Mouse (Mus musculus): ENCODE measurements around the gene Atp6v1fnb.

Gene Atp6v1fnb

DNA sequence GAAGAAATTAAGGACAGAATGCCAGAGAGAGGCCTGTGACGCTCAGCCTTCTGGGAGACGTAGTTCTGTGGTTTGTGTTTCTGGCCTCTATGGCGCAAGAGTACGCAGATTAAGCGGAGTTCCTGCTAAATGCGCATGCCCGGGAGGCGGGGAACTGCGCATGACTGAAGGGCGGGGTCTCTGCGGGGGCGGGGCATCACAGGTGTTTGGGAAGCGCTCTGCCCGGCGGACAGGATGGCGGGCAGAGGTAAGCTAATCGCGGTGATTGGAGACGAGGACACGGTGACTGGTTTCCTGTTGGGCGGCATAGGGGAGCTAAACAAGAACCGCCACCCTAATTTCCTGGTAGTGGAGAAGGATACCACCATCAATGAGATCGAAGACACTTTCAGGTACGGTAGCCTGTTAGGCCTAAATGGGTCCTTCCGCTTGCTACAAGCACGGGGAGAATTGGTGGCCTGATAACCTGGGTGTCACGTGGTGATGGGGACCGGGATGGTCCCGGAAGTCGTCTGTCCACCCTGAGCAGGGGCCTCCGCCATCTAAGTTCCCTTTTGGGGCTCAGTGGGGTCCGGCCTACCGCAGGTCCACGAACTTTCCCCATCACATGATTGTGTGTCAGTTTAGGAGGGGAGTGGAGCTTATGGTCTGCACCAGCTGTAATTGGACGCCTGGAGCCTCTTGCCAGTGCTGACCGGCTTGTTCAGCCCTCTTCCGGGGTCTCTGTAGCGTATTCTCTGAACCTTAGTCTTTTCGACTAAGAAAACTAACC lies 3.5 kb upstream of the Atp6v1fnb start, which contains the start of gene Atp6v1f:
Gene Atp6v1f, plus strand, starts transcription at position 136 of the 772 bp plus-strand sequence.
- DNase-seq, result peak; percentile 93

DNA sequence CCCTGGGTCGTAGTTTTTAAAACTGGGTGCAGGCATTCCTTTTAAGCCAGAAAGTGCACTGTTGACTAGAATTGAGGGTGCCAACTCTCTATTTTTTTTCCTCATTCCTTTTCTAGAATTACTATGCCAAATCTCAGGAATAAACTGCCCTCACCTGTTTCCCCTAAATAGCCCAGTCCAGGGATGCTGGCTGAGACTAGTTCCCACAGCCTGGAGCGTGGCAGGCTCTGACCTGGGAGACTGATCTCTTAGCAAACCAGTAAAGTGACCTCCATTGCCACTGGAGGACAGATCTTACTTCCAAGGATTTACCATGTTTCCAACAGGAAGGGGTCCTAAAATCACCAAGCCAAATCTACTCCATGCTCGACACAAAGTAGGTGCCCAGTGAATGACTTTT lies 2.4 kb upstream of the Atp6v1fnb start:
- DNase-seq, result no peak

DNA sequence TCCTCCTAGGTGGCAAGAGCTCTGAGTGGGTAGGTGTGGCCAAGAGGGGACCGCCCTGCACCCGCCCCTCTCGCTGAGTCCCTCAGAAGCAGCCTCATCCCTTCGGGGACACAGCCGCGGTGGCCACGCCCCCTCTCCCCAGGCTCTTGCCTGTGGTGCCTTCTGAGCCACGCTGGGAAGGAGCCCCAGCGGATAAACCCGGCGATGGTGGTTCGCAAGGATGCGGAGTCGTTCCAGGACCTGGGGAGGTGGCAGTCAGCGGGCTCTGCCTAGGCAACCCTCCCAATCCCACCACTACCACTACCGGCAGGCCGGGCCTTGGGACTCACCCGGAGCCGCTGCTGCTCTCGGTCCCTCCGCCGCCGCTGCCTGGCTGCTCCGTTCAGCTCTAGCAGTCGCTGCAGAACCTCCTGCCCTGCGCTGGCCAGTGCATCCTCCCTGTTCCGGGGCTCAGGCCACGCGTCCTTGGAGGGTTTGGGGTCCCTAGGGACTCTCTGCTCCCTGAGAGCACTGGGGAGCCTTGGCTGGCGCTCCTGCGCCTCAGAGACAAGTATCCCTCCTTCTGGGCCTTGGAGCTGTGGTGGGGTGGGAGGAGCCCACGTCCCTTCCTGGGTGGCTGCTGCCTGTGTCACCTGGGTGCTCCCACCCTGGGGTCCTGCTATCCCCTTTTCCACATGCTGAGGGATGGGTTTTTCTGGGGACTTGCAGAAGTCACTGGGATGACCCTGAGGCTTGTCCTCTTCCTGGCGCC lies 2.9 kb downstream of the Atp6v1fnb start:
- DNase-seq, result peak; percentile 72

DNA sequence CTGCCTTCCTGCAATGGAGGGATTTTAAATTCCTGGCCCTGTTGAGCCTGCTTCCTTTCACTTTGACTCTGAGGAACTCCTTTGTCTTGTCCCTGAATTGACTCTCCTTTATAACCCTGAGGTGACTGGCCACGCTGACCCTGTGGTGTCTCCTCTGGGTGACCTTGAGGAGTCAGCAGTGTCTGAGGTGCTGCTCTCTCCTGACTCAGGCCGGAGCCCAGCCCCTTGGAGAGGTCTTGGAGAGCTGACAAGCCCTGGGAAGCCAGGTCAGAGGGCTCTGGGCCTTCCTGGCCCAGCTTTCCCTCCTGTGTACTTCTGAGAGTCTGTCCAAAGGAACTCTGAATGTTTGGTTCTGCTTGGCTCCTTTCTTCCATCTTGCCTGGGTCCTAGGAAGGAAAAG lies 3.5 kb downstream of the Atp6v1fnb start:
- DNase-seq, result no peak

DNA sequence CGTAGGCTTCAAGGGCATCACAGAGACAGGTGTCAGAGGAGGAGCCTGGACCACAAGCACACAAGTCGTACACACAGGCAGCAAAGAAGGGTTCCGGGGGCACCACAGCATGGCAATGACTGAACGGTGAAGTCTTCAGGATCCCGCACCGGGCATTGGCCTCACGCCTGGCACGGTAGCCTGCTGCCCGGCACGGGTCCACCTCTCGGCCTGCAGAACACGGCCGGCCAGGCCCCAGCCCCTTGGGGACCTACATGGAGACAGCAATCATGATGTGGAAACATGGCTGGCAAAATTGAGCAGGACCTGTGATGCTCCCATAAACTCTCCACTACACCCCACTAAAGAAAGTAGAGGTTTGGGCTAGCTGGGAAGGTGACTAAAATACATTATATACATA lies 11.5 kb downstream of the Atp6v1fnb start:
- DNase-seq, result no peak

DNA sequence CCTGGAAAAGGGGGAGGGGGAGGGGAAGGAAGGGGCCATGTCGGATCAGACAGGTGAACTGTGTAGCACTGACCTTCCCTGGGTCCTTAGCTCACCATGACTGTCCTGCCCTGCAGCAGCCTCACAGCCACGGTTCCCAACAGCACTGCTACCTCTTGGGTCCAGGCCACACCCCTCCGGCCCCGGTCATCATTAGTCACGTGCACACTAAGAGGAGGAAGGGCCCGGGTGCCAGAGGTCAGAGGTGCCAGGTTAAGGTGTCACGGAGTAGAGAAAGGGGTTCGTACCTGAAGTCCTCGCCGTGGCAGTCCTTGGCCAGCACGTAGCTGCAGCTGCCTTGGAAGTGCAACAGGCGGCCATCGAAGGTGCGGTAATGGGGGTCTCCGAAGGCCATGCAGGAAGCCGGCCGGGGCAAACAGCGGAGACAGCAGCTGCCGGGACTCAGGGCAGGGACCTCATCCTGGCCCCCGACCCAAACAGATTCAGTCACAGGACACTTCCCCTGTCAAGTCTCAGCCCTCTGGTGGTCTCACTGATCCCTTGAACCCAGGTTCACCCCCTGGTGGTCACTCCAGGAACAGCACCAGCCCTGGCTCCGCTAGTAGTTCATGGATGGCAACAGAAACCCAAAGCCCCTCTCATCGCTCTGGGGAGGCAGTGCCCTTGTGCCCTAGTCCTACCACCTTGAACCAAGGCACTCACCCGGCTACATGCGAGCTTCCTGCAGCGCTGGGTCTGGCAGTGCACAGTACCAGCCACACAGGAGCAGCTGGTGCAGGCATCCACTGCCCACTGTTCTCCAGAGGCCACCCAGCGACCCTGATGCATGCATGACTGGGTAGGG lies 13.7 kb downstream of the Atp6v1fnb start:
- DNase-seq, result peak; percentile 67

DNA sequence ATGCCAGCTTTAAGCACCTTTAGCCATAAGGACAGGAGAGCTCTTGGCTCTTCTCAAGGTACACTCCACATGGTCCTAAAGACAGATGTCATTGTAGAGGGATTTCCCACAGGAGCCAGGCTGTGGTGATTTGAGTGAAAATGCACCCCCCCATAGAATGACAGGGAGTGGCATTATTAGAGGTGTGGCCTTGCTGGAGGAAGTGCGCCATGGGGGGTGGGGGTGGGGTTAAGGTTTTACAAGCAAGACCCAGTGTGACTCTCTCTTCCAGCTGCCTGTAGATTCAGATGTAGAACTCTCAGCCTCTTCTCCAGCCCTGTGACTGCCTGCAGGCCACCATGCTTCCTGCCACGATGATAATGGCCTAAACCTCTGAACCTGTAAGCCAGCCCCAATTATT lies 14.7 kb downstream of the Atp6v1fnb start:
- no peak for DNase-seq

DNA sequence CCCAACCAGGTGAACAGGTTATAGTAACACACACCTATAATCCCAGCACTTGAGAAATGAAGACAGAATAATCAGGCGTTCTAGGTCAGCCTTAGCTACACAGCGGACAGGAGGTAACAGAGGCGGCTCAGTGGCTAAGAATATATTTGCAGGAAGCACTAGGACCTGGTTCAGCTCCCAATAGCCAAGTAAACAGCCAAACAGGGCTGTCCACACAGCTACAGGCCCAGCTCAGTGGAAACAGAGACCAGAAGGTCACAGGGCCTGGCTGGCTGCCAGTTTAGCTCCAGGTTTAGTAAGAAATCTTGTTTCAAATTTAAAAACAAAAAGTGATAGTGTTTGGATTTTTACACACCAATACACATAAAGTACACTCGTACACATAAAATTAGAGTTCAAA lies 22.9 kb downstream of the Atp6v1fnb start:
- DNase-seq, result no peak

DNA sequence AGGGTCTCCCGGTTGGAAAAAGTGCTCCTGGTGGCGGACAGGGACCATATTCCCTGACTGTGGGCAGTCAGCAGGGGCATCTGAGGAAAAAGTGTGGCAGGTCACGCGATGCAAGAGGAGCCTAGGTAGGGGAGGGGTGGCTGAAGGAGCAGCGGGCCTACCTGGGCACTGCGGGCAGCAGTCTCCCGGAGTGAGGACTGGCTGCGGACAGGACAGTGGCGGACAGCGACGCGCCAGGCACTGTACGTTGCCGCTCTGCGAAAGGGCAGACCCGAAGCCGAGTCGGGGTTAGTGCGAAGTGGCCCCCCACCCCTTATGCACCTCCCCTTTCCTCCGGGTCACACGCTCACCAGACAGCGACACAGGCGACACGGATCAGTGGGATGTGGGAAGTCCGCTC lies 25.0 kb downstream of the Atp6v1fnb start:
- no peak for DNase-seq

DNA sequence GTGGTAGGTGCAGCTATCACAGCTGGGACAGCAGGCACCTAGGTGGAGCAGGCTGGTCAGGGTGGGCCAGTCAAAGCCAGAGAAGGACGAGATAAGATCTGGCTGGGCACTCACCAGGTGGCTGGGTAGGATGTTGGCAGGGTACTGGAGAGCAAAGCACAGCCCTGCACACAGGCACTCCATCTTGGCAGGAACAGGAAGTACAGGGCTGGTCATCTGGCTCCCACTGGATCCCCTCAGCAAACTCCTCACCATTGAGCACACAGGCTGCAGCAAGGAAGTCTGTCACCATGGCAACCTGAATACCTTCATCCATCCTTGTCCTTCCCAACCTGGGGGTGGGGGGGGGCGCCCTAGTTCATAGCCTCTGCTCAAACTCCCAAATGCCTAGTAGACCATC lies 26.6 kb downstream of the Atp6v1fnb start:
- DNase-seq, result no peak

DNA sequence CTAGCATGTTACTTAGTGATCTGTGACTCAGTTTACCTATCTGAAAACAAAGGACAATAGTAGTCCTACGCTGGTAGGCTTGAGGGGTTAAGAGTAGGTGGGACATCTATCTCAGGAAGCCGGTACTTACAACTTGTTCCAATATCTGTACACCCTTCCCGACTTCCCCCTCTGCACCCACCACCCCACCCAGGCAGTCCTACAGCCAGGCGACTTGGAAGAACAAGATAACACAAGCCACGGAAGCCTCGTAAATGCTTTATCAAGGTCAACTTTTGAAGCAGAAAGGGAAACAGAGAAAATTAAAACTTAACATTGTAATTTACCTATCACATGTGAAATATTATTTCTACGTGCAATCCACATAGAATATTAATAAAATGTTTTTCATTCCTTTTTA lies 28.9 kb downstream of the Atp6v1fnb start:
- no peak for DNase-seq

DNA sequence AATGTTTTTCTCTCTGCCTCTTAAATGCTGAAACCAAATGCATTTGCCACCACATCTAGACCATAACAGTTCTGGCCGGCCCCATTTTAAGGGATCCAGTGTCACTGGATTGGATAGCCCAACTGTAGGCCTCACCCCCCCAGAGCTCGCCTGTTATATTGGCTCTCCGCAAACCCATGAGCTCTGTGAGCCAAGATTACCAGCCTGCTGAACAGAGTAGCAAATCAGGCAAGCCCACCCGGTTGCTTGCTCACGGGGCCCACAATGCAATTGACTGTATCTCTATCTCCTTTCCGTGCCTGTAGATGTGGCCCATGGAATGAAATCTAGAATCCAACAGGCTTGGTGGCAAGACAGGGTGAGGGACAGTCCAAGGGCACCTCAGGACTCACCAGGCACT lies 29.6 kb downstream of the Atp6v1fnb start:
- DNase-seq, result no peak

DNA sequence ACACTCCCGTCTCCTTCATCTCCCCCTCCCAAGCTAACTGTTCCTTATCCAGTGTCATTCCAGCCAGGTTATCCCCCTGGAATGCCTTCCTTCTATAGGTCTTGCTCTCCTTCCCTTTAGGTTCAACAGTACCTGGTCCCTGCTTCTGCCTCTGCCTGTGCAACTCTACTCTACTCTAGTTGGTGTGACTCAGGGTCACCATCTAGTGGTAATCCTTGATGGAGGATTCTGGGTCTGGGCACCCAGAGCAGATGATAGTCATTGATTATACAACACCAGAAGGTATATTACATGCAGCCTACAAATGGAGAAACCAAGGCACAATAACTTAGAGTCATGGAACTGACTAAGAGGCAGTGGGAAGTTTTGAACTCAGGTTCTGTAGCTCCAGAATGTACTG lies 30.4 kb downstream of the Atp6v1fnb start:
- no peak for DNase-seq

DNA sequence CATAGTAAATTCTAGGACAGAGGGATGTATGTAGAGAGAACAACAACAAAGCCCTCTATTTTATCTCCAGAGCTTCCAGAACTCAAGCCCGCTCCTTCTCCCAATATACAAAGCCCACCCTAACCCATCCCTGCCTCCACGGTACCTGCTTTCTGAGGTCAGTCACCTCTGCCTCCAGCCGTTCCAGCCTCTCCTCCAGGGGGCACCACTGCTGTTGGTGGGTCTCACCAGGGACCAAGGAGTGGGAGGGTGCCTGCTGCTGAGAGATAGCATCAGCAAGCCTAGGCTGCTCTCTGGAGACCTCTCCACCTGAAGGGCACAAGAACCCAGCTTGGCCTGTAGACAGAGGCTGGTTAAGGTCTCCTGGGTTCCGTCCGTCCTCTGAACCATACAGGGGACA lies 34.3 kb downstream of the Atp6v1fnb start:
- no peak for DNase-seq

DNA sequence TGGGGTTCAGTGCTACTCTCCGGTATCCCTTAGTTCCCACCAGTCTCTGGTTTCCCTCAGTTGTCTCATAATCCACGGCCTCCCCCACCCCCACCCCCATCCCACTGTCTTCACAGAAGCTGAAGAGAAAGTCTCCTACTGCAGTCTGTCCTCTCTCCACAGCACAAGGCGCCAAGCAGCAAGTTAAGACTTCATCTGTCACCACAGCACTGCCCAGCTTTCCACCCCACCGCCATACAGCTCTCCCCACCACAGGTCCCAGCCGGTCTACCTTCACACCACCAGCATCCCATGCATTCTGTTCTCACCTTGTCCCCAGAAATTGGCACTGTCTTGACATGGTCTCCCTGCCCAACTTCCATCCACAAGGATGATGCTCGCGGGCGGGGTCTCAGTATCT lies 35.6 kb downstream of the Atp6v1fnb start:
- DNase-seq, result no peak

DNA sequence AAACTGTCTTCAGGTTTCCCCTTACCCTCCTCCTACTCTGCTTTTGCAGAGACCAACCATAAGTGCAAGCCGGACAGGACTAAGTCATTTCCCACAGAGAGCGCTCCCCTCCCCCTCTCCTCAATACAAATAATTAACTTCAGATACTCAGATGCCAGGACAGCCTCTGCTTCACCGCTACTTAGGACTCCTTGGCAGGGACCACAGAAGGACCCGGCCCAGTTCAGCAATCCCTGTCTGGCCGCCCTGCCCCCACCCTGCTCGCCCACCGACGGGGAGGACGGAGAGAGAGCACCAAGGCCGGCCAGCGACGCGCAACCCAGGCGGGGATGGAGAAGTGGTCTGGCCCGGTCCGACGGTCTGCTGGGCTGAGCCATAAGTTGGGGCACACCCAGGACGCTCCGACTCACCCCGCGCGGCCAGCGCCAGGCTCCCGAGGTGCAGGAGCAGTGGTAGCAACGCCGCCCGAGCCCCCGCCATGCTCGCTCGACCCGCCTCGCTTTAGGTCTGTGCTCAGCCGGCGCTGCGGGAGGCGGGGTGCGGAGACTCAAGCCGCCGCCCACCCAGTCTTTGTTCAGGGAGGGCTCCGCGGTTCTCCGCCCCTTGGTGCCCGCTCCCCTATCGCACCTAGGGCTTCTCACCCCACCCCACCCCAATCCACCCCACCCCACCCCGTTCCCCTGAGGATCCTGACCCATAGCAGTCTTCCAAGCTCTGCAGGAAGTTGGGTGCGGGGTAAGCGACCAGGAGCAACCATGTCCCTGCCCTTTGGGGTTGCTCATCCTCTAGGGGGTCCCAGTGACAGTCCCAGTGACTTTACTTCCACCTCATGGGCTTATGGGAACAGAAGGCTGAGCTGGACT lies 36.4 kb downstream of the Atp6v1fnb start, which contains the start of gene Kcp:
Gene Kcp, minus strand, starts transcription at position 506 of the 863 bp plus-strand sequence.
- peak; percentile 25 for DNase-seq

DNA sequence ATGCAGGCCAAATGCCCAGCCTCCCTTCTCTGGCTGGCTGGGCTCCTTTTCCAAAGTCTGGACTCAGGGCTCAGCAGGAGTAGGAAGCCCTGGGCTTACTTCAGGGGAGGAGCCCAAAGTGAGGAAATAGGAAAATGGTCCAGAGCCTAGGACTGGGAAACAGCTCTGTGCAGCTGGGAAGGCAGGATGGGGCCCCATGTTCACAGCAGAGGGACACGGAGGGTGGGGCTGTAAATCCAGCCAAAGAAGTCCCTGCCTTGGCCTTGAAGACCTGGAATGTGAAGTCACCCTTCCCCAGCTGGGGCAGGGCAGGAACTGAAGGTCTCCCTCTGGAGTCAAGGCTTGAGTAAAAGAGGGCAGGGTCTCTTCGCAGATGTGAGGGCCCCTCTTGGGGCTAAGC lies 37.8 kb downstream of the Atp6v1fnb start:
- DNase-seq, result no peak

DNA sequence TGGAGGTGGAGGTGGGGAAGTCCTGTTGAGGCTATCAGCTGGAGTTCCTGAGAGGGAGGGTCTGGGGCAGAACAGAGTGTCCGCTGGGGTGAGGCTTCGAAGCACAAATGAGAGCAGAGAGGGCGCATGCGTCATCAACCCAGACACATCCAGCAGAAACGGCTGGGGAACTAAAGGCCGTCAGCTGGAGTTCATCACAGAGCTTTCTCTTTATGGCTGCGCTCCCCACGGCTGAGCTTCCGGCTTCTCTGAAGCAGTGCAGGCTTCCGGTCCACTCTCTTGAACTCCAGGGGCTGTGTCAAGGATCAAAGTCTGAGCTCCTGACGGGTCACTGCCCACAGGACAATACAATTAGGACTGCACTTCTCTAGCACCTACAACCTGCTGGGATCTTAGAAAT lies 42.0 kb downstream of the Atp6v1fnb start:
- DNase-seq, result no peak

DNA sequence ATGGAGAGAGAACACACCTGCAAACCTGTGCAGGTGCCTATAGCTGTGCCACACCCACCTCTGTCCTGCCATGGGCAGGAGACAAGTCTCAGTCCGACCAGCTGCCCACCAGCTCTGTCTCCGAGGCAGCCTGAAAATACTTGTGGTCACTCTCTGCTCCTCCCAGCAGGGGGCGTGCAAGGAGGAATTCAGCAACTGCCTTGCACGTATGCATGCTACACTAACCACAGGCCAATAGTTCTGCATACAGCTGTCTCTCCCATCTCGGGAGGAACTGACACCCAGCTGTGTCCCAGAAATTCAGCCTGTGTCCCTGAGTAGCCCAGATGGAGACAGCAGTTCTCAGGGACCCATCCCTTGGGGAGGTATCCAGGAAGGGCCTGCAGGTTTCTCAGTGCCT lies 45.9 kb downstream of the Atp6v1fnb start:
- peak; percentile 67 for DNase-seq

DNA sequence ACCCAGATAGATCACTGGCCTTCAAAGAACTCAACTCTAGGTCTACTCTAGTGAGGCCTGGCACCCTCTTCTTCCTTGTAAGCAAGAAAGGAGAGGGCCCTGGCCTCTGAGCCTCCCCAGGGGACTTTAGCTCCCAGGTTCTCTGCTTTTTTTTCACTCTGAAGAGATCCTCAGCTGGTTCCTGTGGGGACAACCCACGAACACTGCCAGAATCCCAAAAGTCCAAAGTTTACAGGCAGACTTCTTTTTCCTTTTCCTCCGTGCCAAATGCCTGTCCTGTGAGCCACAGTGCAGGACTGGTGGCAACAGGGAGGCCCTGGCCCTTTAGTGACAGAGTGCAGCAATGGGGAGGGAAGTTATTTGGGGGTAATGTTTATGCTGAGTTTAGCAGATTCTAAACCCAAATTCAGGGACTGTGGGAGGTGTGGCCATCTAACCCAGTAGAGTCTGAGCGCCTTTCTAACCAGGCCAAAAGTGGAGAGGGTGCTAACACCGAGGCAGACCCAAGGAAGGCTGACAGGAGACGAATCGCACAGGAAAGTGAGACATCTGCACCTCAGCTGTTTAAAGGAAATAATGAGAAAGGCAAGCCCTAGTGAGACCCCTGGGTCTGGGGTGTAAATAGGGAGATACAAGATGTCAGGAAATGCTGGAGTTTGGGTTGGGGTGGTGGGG lies 51.5 kb downstream of the Atp6v1fnb start:
- no peak for DNase-seq
